Mouse (Mus musculus): ENCODE results near the gene Svep1.
A peak's percentile ranks its signal among the peaks of the same experiment; 100 is the strongest.

Gene Svep1

GRCm38 (mm10) chr4:58084155-58084554, 122.5 kb downstream of the Svep1 start:
- no peak for DNase-seq (ENCODE audit: low spot score in 2 of 2)

- DNase-seq (ENCODE audit: low spot score in 2 of 2), result peak; percentile 18 to 61
These were observed 124.1 kb downstream of the Svep1 start for GRCm38 (mm10) chr4:58082588-58082987.

GRCm38 (mm10) chr4:58079631-58080030, 127.0 kb downstream of the Svep1 start:
- DNase-seq (ENCODE audit: low spot score in 2 of 2), result peak in 1 of 2 experiments; percentile 22

- DNase-seq (ENCODE audit: low spot score in 2 of 2), result peak in 1 of 2 experiments; percentile 25
These were observed 128.7 kb downstream of the Svep1 start for GRCm38 (mm10) chr4:58077950-58078349.

- no peak for DNase-seq (ENCODE audit: low spot score in 2 of 2)
These were observed 129.1 kb downstream of the Svep1 start for GRCm38 (mm10) chr4:58077536-58077935.

- DNase-seq (ENCODE audit: low spot score in 2 of 2), result no peak
These were observed 133.8 kb downstream of the Svep1 start for GRCm38 (mm10) chr4:58072888-58073287.

- no peak for DNase-seq (ENCODE audit: low spot score in 2 of 2)
These were observed 137.8 kb downstream of the Svep1 start for GRCm38 (mm10) chr4:58068886-58069285.

GRCm38 (mm10) chr4:58064721-58065120, 141.9 kb downstream of the Svep1 start:
- DNase-seq (ENCODE audit: low spot score in 2 of 2), result no peak

- DNase-seq (ENCODE audit: low spot score in 2 of 2), result no peak
These were observed 143.7 kb downstream of the Svep1 start for GRCm38 (mm10) chr4:58062933-58063332.

- DNase-seq (ENCODE audit: low spot score in 2 of 2), result no peak
These were observed 151.0 kb downstream of the Svep1 start for GRCm38 (mm10) chr4:58055653-58056052.

GRCm38 (mm10) chr4:58054441-58054840, 152.2 kb downstream of the Svep1 start:
- DNase-seq (ENCODE audit: low spot score in 2 of 2), result no peak

- no peak for DNase-seq (ENCODE audit: low spot score in 2 of 2)
These were observed 155.9 kb downstream of the Svep1 start for GRCm38 (mm10) chr4:58050746-58051145.

GRCm38 (mm10) chr4:58050276-58050675, 156.4 kb downstream of the Svep1 start:
- DNase-seq (ENCODE audit: low spot score in 2 of 2), result no peak

GRCm38 (mm10) chr4:58044833-58045232, 161.8 kb downstream of the Svep1 start:
- no peak for DNase-seq (ENCODE audit: low spot score in 2 of 2)

GRCm38 (mm10) chr4:58044356-58044755, 162.3 kb downstream of the Svep1 start:
- no peak for DNase-seq (ENCODE audit: low spot score in 2 of 2)

GRCm38 (mm10) chr4:58040093-58040492, 166.6 kb downstream of the Svep1 start:
- DNase-seq (ENCODE audit: low spot score in 2 of 2), result no peak

- no peak for DNase-seq (ENCODE audit: low spot score in 2 of 2)
These were observed 169.5 kb downstream of the Svep1 start for GRCm38 (mm10) chr4:58037096-58037705.

GRCm38 (mm10) chr4:58034663-58035062, 172.0 kb downstream of the Svep1 start:
- no peak for DNase-seq (ENCODE audit: low spot score in 2 of 2)

- no peak for DNase-seq (ENCODE audit: low spot score in 2 of 2)
These were observed 173.9 kb downstream of the Svep1 start for GRCm38 (mm10) chr4:58032714-58033113.

GRCm38 (mm10) chr4:58009024-58009423, 197.6 kb downstream of the Svep1 start, which contains the start of gene Txndc8:
Gene Txndc8 (minus strand): TSS chr4:58009124.
- DNase-seq (ENCODE audit: low spot score in 2 of 2), result no peak

GRCm38 (mm10) chr4:58003501-58003900, 203.2 kb downstream of the Svep1 start:
- DNase-seq (ENCODE audit: low spot score in 2 of 2), result no peak

Data from frontal cortex, postnatal 14 days (tissue).